Mouse (Mus musculus): ENCODE data around the gene Rhbdd2.

The Rhbdd2 gene

GRCm38 (mm10) chr5:135645330-135645729, 12.9 kb downstream of the Rhbdd2 start:
- DNase-seq (ENCODE audit: low read depth) = no peak

- DNase-seq (ENCODE audit: low read depth) = no peak
These were observed 13.6 kb downstream of the Rhbdd2 start for GRCm38 (mm10) chr5:135646038-135646437.

GRCm38 (mm10) chr5:135648461-135649308, 16.3 kb downstream of the Rhbdd2 start:
- no peak for DNase-seq (ENCODE audit: low read depth)

GRCm38 (mm10) chr5:135649309-135649633, 16.9 kb downstream of the Rhbdd2 start:
- DNase-seq (ENCODE audit: low read depth) = no peak

GRCm38 (mm10) chr5:135651536-135651935, 19.1 kb downstream of the Rhbdd2 start:
- no peak for DNase-seq (ENCODE audit: low read depth)

GRCm38 (mm10) chr5:135653209-135653608, 20.8 kb downstream of the Rhbdd2 start:
- DNase-seq (ENCODE audit: low read depth) = no peak

GRCm38 (mm10) chr5:135656046-135656445, 23.6 kb downstream of the Rhbdd2 start:
- no peak for DNase-seq (ENCODE audit: low read depth)

GRCm38 (mm10) chr5:135657128-135657527, 24.7 kb downstream of the Rhbdd2 start:
- no peak for DNase-seq (ENCODE audit: low read depth)

- no peak for DNase-seq (ENCODE audit: low read depth)
These were observed 25.4 kb downstream of the Rhbdd2 start for GRCm38 (mm10) chr5:135657703-135658373.

GRCm38 (mm10) chr5:135659956-135660355, 27.5 kb downstream of the Rhbdd2 start:
- no peak for DNase-seq (ENCODE audit: low read depth)

GRCm38 (mm10) chr5:135660535-135660934, 28.1 kb downstream of the Rhbdd2 start:
- no peak for DNase-seq (ENCODE audit: low read depth)

GRCm38 (mm10) chr5:135666890-135667289, 34.5 kb downstream of the Rhbdd2 start:
- DNase-seq (ENCODE audit: low read depth) = no peak

GRCm38 (mm10) chr5:135668071-135668470, 35.7 kb downstream of the Rhbdd2 start:
- DNase-seq (ENCODE audit: low read depth) = no peak

GRCm38 (mm10) chr5:135669741-135670275, 37.4 kb downstream of the Rhbdd2 start, which contains the start of gene Por:
TSS of gene Por (plus strand) at chr5:135670033.
- DNase-seq (ENCODE audit: low read depth) = peak; percentile 25

- DNase-seq (ENCODE audit: low read depth) = no peak
These were observed 38.5 kb downstream of the Rhbdd2 start for GRCm38 (mm10) chr5:135670881-135671280.

GRCm38 (mm10) chr5:135672509-135672908, 40.1 kb downstream of the Rhbdd2 start:
- DNase-seq (ENCODE audit: low read depth) = no peak

- no peak for DNase-seq (ENCODE audit: low read depth)
These were observed 40.6 kb downstream of the Rhbdd2 start for GRCm38 (mm10) chr5:135672980-135673379.

- no peak for DNase-seq (ENCODE audit: low read depth)
These were observed 41.9 kb downstream of the Rhbdd2 start for GRCm38 (mm10) chr5:135674349-135674775.

- DNase-seq (ENCODE audit: low read depth) = peak; percentile 47
These were observed 42.4 kb downstream of the Rhbdd2 start for GRCm38 (mm10) chr5:135674821-135675220.

- DNase-seq (ENCODE audit: low read depth) = no peak
These were observed 44.3 kb downstream of the Rhbdd2 start for GRCm38 (mm10) chr5:135676696-135677095.

- no peak for DNase-seq (ENCODE audit: low read depth)
These were observed 44.8 kb downstream of the Rhbdd2 start for GRCm38 (mm10) chr5:135677251-135677650.

GRCm38 (mm10) chr5:135678481-135678880, 46.1 kb downstream of the Rhbdd2 start:
- DNase-seq (ENCODE audit: low read depth) = no peak

- DNase-seq (ENCODE audit: low read depth) = no peak
These were observed 48.6 kb downstream of the Rhbdd2 start for GRCm38 (mm10) chr5:135680967-135681545.

All from naive thymus-derived CD4-positive, alpha-beta T cell, adult 2 months (primary cell).